Mouse (Mus musculus) heart, embryonic 16.5 days (tissue): ENCODE measurements around the gene Tceanc2. TPM values are rescaled to one million over a fixed set of nuclear protein-coding genes. Genes with fewer than 3 reads are reported as not detected.

Experiments used
- ATAC-seq: fragments of 200-750 bp; cut with Nextera tagmentation; replicated peaks from 2 replicates; pipeline ENCODE4 v1.8.0; 2017; ENCODE audit warnings: moderate number of reproducible peaks; ENCODE audit not compliant: insufficient read depth, low FRiP score; ENCODE audit errors: extremely low read depth
- H3K27ac ChIP-seq: fragments of 300-500 bp; sonication (generic); 2 replicates; pipeline ENCODE4 v1.5.1; 2014; ENCODE audit warnings: mild to moderate bottlenecking, low read length, control low read depth, moderate library complexity
- H3K27me3 ChIP-seq: fragments of 300-500 bp; sonication (generic); 2 replicates; pipeline ENCODE4 v1.6.1; 2014; ENCODE audit warnings: low read length, mixed read lengths; ENCODE audit not compliant: control insufficient read depth, insufficient read depth
- H3K36me3 ChIP-seq: fragments of 300-500 bp; sonication (generic); 2 replicates; pipeline ENCODE4 v1.6.1; 2014; ENCODE audit not compliant: control insufficient read depth, insufficient read depth
- H3K4me1 ChIP-seq: fragments of 300-500 bp; sonication (generic); 2 replicates; pipeline ENCODE4 v1.6.1; 2014; ENCODE audit warnings: low read length, mixed read lengths; ENCODE audit not compliant: control insufficient read depth, insufficient read depth
- H3K4me2 ChIP-seq: fragments of 300-500 bp; sonication (generic); 2 replicates; pipeline ENCODE4 v1.6.1; 2014; ENCODE audit warnings: low read depth, mild to moderate bottlenecking, control low read depth, low read length
- H3K4me3 ChIP-seq: fragments of 300-500 bp; sonication (generic); 2 replicates; pipeline ENCODE4 v1.5.1; 2014; ENCODE audit warnings: mild to moderate bottlenecking, control low read depth, low read length
- H3K9ac ChIP-seq: fragments of 300-500 bp; sonication (generic); 2 replicates; pipeline ENCODE4 v1.6.1; 2014; ENCODE audit warnings: low read length, control low read depth
- H3K9me3 ChIP-seq: fragments of 300-500 bp; sonication (generic); replicated peaks from 2 replicates; pipeline ENCODE4 v1.6.1; 2016; ENCODE audit warnings: low read length; ENCODE audit not compliant: control insufficient read depth
- WGBS: fragments of 180-500 bp; shearing (Covaris S2); extraction: QIAGEN DNeasy Blood & Tissue Kit; methylation state at CpG from one replicate; pipeline ENCODE4 v1.1.7; 2014; 5-methylcytosine and 5-hydroxymethylcytosine counted together
- polyA plus RNA-seq: library from polyadenylated mRNA; unstranded; fragments of >200 nt; fragmentation: Nextera tagmentation; extraction: Ambion mirVana; gene quantifications from 2 replicates; pipeline ENCODE4 v1.2.1, GENCODE M21; 2015

Gene Tceanc2
- polyA plus RNA-seq, 1 experiment from 2014 or later, result 13.5 TPM

GRCm38 (mm10) chr4:107126891-107127524, 51.9 kb downstream of the Tceanc2 start:
- H3K4me2 ChIP-seq, result no peak overlapping the region
- ATAC-seq, result no peak
- H3K36me3 ChIP-seq, result no peaks in the 10 kb centered on the region
- no peak overlapping the region for H3K9ac ChIP-seq
- WGBS, result 69% methylated on average over 13 of the region's 13 CpGs
- no peaks in the 10 kb centered on the region for H3K9me3 ChIP-seq
- no peak overlapping the region for H3K27ac ChIP-seq
- 0 out of 2 replicates have a peak, but pooled peaks cover 2% of the 10 kb centered on the region for H3K27me3 ChIP-seq
- no peak overlapping the region for H3K4me3 ChIP-seq
- H3K4me1 ChIP-seq, result no peaks in the 10 kb centered on the region

- Histone ChIP-seq H3K9ac (no peak overlapping the region), H3K27me3 (0 out of 2 replicates have a peak, but pooled peaks cover 2% of the 10 kb centered on the region), H3K4me3 (no peak overlapping the region), H3K4me1 (no peaks in the 10 kb centered on the region), H3K36me3 (no peaks in the 10 kb centered on the region), H3K4me2 (no peak overlapping the region), H3K9me3 (no peaks in the 10 kb centered on the region), H3K27ac (no peak overlapping the region)
- WGBS, result 48% methylated on average over 10 of the region's 10 CpGs
- ATAC-seq, result no peak
Observed at GRCm38 (mm10) chr4:107126389-107126788, 52.5 kb downstream of the Tceanc2 start.

- H3K27me3 ChIP-seq, result 0 out of 2 replicates have a peak, but pooled peaks cover 2% of the 10 kb centered on the region
- no peak overlapping the region for H3K4me2 ChIP-seq
- no peaks in the 10 kb centered on the region for H3K9me3 ChIP-seq
- ATAC-seq, result no peak
- H3K4me1 ChIP-seq, result no peaks in the 10 kb centered on the region
- 52% methylated on average over 5 of the region's 5 CpGs for WGBS
- H3K4me3 ChIP-seq, result no peak overlapping the region
- H3K27ac ChIP-seq, result no peak overlapping the region
- H3K36me3 ChIP-seq, result no peaks in the 10 kb centered on the region
- H3K9ac ChIP-seq, result no peak overlapping the region
Observed at GRCm38 (mm10) chr4:107125101-107125500, 53.8 kb downstream of the Tceanc2 start.

- Histone ChIP-seq H3K36me3 (no peaks in the 10 kb centered on the region), H3K9ac (no peak overlapping the region), H3K4me3 (no peak overlapping the region), H3K27ac (no peak overlapping the region), H3K27me3 (peaks cover 2% of the 10 kb centered on the region; the same call in 1 of the 2 replicates), H3K4me2 (no peak overlapping the region), H3K9me3 (no peaks in the 10 kb centered on the region), H3K4me1 (no peaks in the 10 kb centered on the region)
- ATAC-seq, result no peak
- WGBS, result 62% methylated on average over 7 of the region's 7 CpGs
Observed at GRCm38 (mm10) chr4:107124376-107124775, 54.5 kb downstream of the Tceanc2 start.

GRCm38 (mm10) chr4:107121165-107121943, 57.6 kb downstream of the Tceanc2 start:
- Histone ChIP-seq H3K36me3 (no peaks in the 10 kb centered on the region), H3K4me3 (no peak overlapping the region), H3K9me3 (no peaks in the 10 kb centered on the region), H3K9ac (no peak overlapping the region), H3K4me1 (no peaks in the 10 kb centered on the region), H3K27ac (no peak overlapping the region), H3K27me3 (no peaks in the 10 kb centered on the region; the same call in 1 of the 2 replicates), H3K4me2 (no peak overlapping the region)
- 60% methylated on average over 12 of the region's 12 CpGs for WGBS
- ATAC-seq, result no peak

- Histone ChIP-seq H3K4me2 (no peak overlapping the region), H3K9me3 (no peaks in the 10 kb centered on the region), H3K36me3 (no peaks in the 10 kb centered on the region), H3K27ac (no peak overlapping the region), H3K4me1 (no peaks in the 10 kb centered on the region), H3K4me3 (no peak overlapping the region), H3K27me3 (no peaks in the 10 kb centered on the region; the same call in 1 of the 2 replicates), H3K9ac (no peak overlapping the region)
- 83% methylated on average over 6 of the region's 6 CpGs for WGBS
- no peak for ATAC-seq
Observed at GRCm38 (mm10) chr4:107120676-107121075, 58.2 kb downstream of the Tceanc2 start.

DNA sequence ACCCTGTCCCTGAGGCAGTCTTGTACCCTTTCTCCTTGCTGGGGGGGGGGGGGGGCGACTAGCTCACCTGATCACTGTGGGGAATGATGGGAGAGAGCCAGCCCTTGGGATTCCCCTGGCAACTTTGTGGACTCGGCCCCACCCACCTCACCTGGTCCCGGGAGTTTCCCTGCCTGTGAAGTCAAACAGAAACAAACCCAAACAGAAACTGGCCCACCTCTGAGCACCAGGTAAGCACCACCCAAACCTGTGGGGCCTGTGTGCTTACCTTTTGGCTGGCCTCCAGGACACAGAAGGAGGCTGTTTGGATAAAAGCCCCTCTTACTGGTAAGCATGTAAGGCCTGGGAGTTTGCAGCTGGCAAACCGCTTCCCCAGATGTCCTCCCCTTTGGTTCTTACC, 59.9 kb downstream of the Tceanc2 start:
- 54% methylated on average over 4 of the region's 4 CpGs for WGBS
- H3K4me1 ChIP-seq, result no peaks in the 10 kb centered on the region
- no peaks in the 10 kb centered on the region for H3K36me3 ChIP-seq
- no peak overlapping the region for H3K4me3 ChIP-seq
- H3K4me2 ChIP-seq, result no peak overlapping the region
- H3K27me3 ChIP-seq, result no peaks in the 10 kb centered on the region; the same call in 1 of the 2 replicates
- no peaks in the 10 kb centered on the region for H3K9me3 ChIP-seq
- H3K27ac ChIP-seq, result no peak overlapping the region
- ATAC-seq, result no peak
- H3K9ac ChIP-seq, result no peak overlapping the region

DNA sequence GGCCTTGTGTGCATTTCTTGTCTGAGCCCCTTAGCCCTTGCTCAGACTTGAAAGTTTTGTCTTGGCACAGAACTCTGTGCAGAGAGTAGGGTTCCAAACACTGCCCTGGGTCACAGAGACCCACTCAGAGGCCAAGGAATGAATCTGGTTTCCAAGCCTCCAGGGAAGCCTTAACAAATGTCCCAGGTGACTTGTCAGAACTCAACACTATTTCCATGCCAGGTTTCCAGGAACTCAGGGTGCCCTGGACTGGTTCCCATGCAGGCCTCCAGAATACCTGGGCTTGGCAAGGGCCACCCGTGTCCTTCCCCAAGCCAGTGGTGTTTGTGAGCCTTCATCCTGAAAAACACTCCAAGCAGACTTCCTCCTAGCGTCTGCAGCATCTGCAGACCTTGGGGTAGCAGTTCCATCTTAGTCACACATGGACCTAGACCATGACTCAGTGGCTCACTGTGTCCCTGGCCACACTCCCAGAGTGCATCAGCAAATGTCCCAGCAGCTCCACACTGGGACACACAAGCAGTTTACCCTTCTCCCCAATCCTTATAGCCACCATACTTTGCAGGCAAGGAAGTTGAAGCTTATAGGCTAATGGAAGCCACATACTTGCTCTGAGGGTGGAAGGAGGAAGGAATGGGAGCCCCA, 61.1 kb downstream of the Tceanc2 start:
- Histone ChIP-seq H3K4me1 (no peaks in the 10 kb centered on the region), H3K9me3 (no peaks in the 10 kb centered on the region), H3K4me3 (no peak overlapping the region), H3K4me2 (no peak overlapping the region), H3K9ac (no peak overlapping the region), H3K27ac (no peak overlapping the region), H3K27me3 (no peaks in the 10 kb centered on the region; the same call in 1 of the 2 replicates), H3K36me3 (no peaks in the 10 kb centered on the region)
- ATAC-seq, result no peak
- 71% methylated on average over 2 of the region's 2 CpGs for WGBS

DNA sequence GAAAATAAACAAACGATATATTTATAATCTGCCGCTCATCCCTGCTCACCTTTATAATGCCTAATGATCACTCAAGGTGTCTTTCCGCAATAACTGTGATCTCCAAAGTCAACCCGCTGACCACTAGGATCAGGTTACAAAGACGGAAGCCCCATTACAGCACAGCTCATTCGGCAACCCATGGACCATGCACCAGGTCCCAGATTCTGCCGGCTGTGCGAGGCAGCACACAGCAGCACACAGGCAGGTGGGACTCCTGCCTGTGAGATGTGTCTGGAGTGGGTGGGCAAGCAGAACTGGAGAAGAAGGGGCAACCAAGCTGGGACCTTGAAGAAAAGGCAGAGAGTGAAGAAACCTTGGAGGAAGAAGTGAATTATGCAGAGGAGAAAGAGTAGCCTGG, 64.6 kb downstream of the Tceanc2 start:
- Histone ChIP-seq H3K4me2 (no peak overlapping the region), H3K9ac (no peak overlapping the region), H3K4me1 (no peaks in the 10 kb centered on the region), H3K27me3 (no peaks in the 10 kb centered on the region), H3K27ac (no peak overlapping the region), H3K9me3 (no peaks in the 10 kb centered on the region), H3K4me3 (no peak overlapping the region), H3K36me3 (no peaks in the 10 kb centered on the region)
- 43% methylated on average over 8 of the region's 8 CpGs for WGBS
- ATAC-seq, result no peak
